Mouse (Mus musculus) embryonic facial prominence, embryonic 15.5 days (tissue): ENCODE measurements around the gene Zfp790. TPM values are rescaled to one million over a fixed set of nuclear protein-coding genes. Genes with fewer than 3 reads are reported as not detected.
"Not testable (repeated sequence)": the region's sequence is repeated elsewhere in the genome, so short reads cannot be mapped to it uniquely, and the experiment has no call there.

ENCODE experiments used
- ATAC-seq: fragments of 200-750 bp; cut with Nextera tagmentation; 2 replicates; pipeline ENCODE4 v1.8.0; 2017; ENCODE audit warnings: low read depth, moderate TSS enrichment; ENCODE audit not compliant: insufficient number of reproducible peaks, low FRiP score, low TSS enrichment
- H3K27ac ChIP-seq: fragments of 300-500 bp; sonication (generic); replicated peaks from 2 replicates; pipeline ENCODE4 v1.5.1; 2015; ENCODE audit warnings: mild to moderate bottlenecking, inconsistent platforms
- H3K27me3 ChIP-seq: fragments of 300-500 bp; sonication (generic); 2 replicates; pipeline ENCODE4 v1.6.1; 2015; ENCODE audit warnings: inconsistent platforms
- H3K36me3 ChIP-seq: fragments of 300-500 bp; sonication (generic); 2 replicates; pipeline ENCODE4 v1.6.1; 2015; ENCODE audit warnings: mild to moderate bottlenecking, inconsistent platforms
- H3K4me1 ChIP-seq: fragments of 300-500 bp; sonication (generic); 2 replicates; pipeline ENCODE4 v1.6.1; 2015; ENCODE audit warnings: inconsistent platforms
- H3K4me2 ChIP-seq: fragments of 300-500 bp; sonication (generic); replicated peaks from 2 replicates; pipeline ENCODE4 v1.6.1; 2015; ENCODE audit warnings: mild to moderate bottlenecking, inconsistent platforms
- H3K4me3 ChIP-seq: fragments of 300-500 bp; sonication (generic); replicated peaks from 2 replicates; pipeline ENCODE4 v1.5.1; 2015; ENCODE audit warnings: mild to moderate bottlenecking, inconsistent platforms
- H3K9ac ChIP-seq: fragments of 300-500 bp; sonication (generic); 2 replicates; pipeline ENCODE4 v1.6.1; 2015; ENCODE audit warnings: inconsistent platforms
- H3K9me3 ChIP-seq: fragments of 300-500 bp; sonication (generic); replicated peaks from 2 replicates; pipeline ENCODE4 v1.6.1; 2016; ENCODE audit warnings: inconsistent platforms
- WGBS: fragments of 180-500 bp; shearing (Covaris S2); methylation state at CpG from one replicate; pipeline ENCODE4 v1.1.7; 2015; 5-methylcytosine and 5-hydroxymethylcytosine counted together
- polyA plus RNA-seq: library from polyadenylated mRNA; unstranded; fragments of >200 nt; fragmentation: Nextera tagmentation; extraction: Ambion mirVana; gene quantifications from 2 replicates; pipeline ENCODE4 v1.2.1, GENCODE M21; 2015

Zfp790 gene
- polyA plus RNA-seq, 1 experiment from 2014 or later: 14.6 TPM

DNA sequence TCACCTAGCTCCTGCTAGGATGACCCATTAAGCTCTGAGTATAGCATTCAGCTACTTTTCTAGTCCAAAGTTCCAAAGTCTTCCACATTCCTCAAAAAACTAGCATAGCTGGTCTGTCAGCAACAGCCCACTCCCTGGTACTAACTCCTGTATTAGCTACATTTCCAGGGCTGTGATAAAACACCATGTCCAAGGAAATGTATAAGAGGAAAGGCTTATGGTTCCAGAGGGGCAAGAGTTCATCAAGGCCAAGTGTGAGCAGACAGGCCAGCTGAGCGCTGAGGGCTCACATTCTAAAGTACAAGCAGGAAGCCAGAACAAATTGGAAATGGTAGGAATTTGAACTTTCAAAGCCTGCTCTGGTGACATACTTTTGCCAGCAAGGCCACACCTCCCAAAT lies 26.2 kb downstream of the Zfp790 start:
- WGBS: 79% methylated on average over 1 of the region's 1 CpGs
- ATAC-seq: no peak
- peaks cover 3% of the 10 kb centered on the region; the same call in 1 of the 2 replicates for H3K4me1 ChIP-seq
- H3K9me3 ChIP-seq: no peaks in the 10 kb centered on the region
- H3K4me2 ChIP-seq: no peak overlapping the region
- H3K4me3 ChIP-seq: no peak overlapping the region
- H3K27ac ChIP-seq: no peak overlapping the region
- H3K27me3 ChIP-seq: no peaks in the 10 kb centered on the region
- H3K36me3 ChIP-seq: peaks cover 24% of the 10 kb centered on the region
- H3K9ac ChIP-seq: no peak overlapping the region

DNA sequence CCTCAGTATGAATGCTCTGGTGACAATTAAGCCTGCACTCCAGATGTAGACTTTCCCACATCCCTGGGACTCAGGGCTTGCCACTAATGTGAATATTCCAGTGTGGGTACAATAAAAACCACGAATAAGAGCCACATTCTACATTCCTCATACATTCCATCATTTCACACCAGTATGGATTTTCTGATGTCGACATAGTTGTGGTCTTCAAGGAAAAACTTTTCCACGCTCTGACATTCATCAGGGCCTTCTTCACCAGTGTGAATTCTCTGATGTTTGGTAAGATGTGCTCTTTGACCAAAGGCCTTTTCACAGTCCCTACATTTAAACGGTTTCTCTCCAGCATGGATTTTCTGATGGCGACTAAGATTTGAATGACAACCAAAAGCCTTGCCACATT lies 28.7 kb downstream of the Zfp790 start:
- no peak overlapping the region for H3K4me2 ChIP-seq
- H3K36me3 ChIP-seq: peaks cover 29% of the 10 kb centered on the region
- H3K4me1 ChIP-seq: peaks cover 3% of the 10 kb centered on the region; the same call in 1 of the 2 replicates
- H3K4me3 ChIP-seq: no peak overlapping the region
- H3K9me3 ChIP-seq: no peaks in the 10 kb centered on the region
- WGBS: 51% methylated on average over 5 of the region's 5 CpGs
- H3K27ac ChIP-seq: peak overlapping the region; percentile 39; the same call in 1 of the 2 replicates
- no peak overlapping the region for H3K9ac ChIP-seq
- ATAC-seq: peak; percentile 29; the same call in 1 of the 2 replicates
- H3K27me3 ChIP-seq: no peaks in the 10 kb centered on the region

DNA sequence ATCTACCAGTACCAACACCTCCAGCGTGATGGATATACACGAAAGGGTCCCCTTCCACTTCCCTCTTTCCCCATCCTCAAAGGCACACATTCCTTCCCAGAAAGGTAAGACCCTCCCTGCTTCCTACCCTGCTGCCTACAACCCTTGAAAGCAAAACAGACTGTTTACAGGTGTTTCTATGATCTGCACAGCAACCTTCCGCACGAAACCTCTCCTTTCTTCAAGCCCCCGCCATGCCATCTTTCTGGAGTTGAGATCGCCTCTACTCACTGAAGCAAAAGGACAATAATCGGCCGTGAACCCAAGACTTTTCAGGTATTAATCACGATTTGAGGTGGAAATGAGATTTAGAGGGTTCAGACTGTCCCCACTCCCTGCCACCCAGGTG lies 36.9 kb downstream of the Zfp790 start:
- H3K4me1 ChIP-seq: peaks cover 6% of the 10 kb centered on the region; the same call in 1 of the 2 replicates
- H3K9me3 ChIP-seq: no peaks in the 10 kb centered on the region
- H3K27me3 ChIP-seq: no peaks in the 10 kb centered on the region
- ATAC-seq: no peak
- H3K9ac ChIP-seq: peak overlapping the region; percentile 45
- peak overlapping the region; percentile 63 for H3K4me3 ChIP-seq
- H3K36me3 ChIP-seq: peaks cover 5% of the 10 kb centered on the region; the same call in 1 of the 2 replicates
- H3K4me2 ChIP-seq: peak overlapping the region; percentile 70
- WGBS: 55% methylated on average over 9 of the region's 9 CpGs
- no peak overlapping the region for H3K27ac ChIP-seq

DNA sequence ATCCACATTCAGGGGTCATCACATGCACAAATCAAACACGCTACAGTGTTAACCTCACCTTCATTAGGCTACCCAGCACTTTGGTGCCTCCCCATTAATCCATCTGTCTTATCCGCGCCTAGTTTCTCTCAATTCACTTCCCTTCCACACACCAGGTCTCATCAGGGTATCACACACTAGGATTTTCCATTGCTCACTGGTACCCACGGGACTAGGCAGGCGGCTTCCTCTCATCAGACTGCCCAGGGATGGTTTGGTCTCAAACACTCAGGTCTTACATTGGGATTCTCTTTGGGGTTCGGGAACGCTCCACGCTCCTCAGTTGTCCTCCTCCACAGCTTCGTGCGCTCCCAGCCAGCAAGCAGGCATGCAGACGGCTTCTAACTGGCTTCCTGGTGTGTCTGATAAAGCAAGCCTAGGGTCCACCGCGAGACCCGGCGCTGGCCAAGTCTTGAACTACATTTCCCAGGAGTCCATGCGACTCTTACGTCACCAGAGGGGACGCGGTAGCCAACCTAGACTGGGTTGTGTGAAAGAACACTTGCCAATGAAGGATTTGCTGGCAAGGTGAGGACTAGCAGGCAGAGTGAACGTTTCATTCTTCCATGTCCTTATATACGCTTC lies 37.4 kb downstream of the Zfp790 start, which contains the start of gene Zfp940:
TSS of gene Zfp940 (minus strand) at position 451 of the 624 bp plus-strand sequence.
- peaks cover 6% of the 10 kb centered on the region; the same call in 1 of the 2 replicates for H3K4me1 ChIP-seq
- peak within 1 kb of the TSS; percentile 45 for H3K9ac ChIP-seq
- no peak within 1 kb of the TSS for H3K27ac ChIP-seq
- H3K9me3 ChIP-seq: no peaks in the 10 kb centered on the region
- H3K4me2 ChIP-seq: peak within 1 kb of the TSS; percentile 70
- peak within 1 kb of the TSS; percentile 63 for H3K4me3 ChIP-seq
- peak; percentile 89 for ATAC-seq
- no peaks in the 10 kb centered on the region for H3K27me3 ChIP-seq
- H3K36me3 ChIP-seq: peaks cover 5% of the 10 kb centered on the region; the same call in 1 of the 2 replicates
- WGBS: 1% methylated on average over 21 of the region's 21 CpGs

DNA sequence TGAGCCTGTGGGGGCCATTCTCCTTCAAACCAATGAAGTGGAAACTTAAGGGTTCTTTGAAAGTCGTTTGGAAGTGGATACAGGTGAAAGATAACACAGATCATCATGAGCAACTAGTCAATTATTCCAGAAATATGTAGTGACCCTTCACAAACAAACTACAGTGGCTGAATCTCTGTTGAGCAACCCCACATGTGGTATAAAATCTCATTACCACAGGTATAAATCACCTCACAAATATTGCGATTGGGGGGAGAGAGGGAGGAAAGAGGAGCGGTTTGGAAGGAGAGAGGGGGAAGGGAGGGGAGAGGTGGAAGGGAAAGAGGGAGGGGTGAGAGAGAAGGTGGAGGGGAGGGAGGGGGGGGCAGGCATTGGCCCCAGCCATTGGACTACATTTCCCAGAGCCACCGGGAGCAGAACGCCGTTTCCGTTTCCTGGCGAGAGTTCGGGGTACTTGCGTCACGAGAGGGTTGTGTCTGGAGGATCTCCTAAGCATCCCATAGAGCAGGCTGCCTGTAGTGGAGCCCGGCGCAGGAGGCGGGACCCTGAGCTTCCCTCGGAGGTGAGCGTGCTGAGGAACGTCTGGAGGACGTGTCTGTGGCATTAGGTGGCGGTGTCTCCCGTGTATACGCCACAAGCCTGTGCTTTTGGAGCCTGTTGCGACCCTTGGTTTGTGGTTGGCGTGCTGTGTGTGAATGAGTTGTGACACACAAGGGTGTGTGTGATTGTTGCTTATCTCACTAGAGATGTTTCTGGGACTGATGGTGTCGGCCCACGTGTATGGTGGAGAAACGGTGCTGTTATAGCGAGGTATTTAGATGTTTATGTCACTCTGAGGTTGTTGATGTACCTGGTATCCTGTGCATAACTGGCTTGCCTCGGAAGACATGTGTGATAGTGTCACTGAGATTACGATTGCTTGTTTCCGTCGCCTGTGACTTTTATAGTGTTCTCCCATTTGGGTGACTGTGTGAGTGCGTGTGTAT lies 43.9 kb downstream of the Zfp790 start, which contains the start of gene Zfp420:
TSS of gene Zfp420 (plus strand) at position 448 of the 986 bp plus-strand sequence.
- WGBS: 5% methylated on average over 32 of the region's 32 CpGs
- Histone ChIP-seq H3K27ac (peak within 1 kb of the TSS; percentile 17; the same call in 1 of the 2 replicates), H3K27me3 (no peaks in the 10 kb centered on the region), H3K4me3 (peak within 1 kb of the TSS; percentile 67), H3K9me3 (no peaks in the 10 kb centered on the region), H3K4me2 (peak within 1 kb of the TSS; percentile 75), H3K4me1 (peaks cover 6% of the 10 kb centered on the region; the same call in 1 of the 2 replicates), H3K36me3 (no peaks in the 10 kb centered on the region), H3K9ac (peak within 1 kb of the TSS; percentile 64)
- ATAC-seq: peak; percentile 95

DNA sequence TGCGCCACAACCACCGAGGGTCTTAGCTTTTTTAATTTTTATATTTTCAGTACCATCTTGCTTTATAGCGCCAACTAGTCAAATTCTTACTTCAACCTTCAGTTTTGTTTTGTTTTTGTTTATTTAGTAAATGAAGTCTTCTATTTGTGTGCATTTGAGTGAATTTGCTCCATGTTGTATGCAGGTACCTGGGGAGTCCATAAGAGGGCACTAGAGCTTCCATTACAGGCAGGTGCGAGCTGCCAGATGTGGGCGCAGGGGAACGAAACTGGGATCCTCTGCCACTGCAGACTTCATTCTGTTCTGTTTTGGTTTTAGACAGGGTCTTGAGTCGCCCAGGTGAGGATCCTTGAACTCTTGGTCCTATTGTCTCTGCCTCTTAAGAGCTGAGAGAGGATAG lies 45.7 kb downstream of the Zfp790 start:
- Histone ChIP-seq H3K9ac (no peak overlapping the region), H3K27me3 (no peaks in the 10 kb centered on the region), H3K4me3 (no peak overlapping the region), H3K36me3 (no peaks in the 10 kb centered on the region), H3K27ac (no peak overlapping the region), H3K4me2 (no peak overlapping the region), H3K9me3 (no peaks in the 10 kb centered on the region), H3K4me1 (peaks cover 6% of the 10 kb centered on the region; the same call in 1 of the 2 replicates)
- 89% methylated on average over 7 of the region's 7 CpGs for whole genome bisulfite sequencing
- no peak for ATAC-seq

DNA sequence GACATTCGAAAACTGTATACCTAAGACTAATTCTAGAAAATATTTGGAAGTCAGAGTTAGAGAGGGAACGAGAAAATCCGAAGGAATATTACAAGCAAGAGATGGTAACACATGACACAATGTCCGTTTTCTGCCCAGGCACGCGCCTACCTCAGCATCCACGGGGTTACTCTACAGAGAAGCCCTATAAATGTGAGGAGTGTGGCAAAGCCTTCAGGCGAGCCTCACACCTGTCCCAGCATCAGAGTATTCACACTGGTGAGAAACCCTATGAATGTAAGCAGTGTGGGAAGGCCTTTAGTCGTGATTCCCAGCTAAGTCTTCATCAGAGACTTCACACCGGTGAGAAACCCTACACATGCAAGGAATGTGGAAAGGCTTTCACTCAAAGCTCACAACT lies 58.3 kb downstream of the Zfp790 start:
- H3K9ac ChIP-seq: no peak overlapping the region
- no peak overlapping the region for H3K4me3 ChIP-seq
- peaks cover 46% of the 10 kb centered on the region for H3K36me3 ChIP-seq
- no peak overlapping the region for H3K4me2 ChIP-seq
- no peaks in the 10 kb centered on the region for H3K4me1 ChIP-seq
- H3K9me3 ChIP-seq: peaks cover 30% of the 10 kb centered on the region
- no peak for ATAC-seq
- H3K27me3 ChIP-seq: no peaks in the 10 kb centered on the region
- WGBS: 91% methylated on average over 10 of the region's 10 CpGs
- no peak overlapping the region for H3K27ac ChIP-seq

DNA sequence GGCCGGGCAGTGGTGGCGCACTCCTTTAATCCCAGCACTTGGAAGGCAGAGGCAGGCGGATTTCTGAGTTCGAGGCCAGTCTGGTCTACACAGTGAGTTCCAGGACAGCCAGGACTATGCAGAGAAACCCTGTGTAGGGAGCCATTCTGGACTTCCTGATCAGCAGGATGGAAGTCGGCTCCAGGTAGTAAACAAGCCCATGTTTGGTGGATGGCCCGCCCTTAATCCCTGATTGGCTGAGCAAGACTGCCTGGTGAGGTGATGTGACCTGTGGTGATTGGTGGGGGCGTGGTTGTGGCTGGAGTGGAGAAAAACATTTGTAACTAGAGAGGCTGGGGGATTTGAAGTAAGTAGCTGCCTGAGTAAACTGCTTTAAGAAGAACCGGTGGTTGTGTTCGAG lies 61.6 kb downstream of the Zfp790 start:
- 93% methylated on average over 9 of the region's 9 CpGs for WGBS
- H3K27me3 ChIP-seq, H3K27ac ChIP-seq, H3K4me3 ChIP-seq, H3K9ac ChIP-seq, ATAC-seq, H3K4me1 ChIP-seq, H3K4me2 ChIP-seq: not testable (repeated sequence)
- peaks cover 30% of the 10 kb centered on the region for H3K9me3 ChIP-seq
- H3K36me3 ChIP-seq: peaks cover 36% of the 10 kb centered on the region

DNA sequence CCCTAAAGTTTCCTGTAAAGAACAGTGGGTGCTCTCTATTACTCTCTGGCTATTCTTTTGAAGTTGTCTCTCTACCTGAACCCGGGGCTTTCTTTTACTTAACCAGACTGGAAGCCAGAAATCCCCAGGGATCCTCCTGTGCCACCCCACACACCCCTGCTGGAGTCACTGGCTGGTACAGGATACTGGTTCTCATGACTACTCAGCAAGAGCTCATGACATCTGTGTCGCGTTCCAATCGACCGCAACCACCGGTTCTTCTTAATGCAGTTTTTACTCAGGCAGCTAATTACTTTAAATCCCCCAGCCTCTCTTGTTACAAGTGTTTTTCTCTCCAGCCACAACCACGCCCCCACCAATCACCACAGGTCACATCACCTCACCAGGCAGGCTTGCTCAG lies 64.1 kb downstream of the Zfp790 start:
- peaks cover 19% of the 10 kb centered on the region for H3K36me3 ChIP-seq
- no peak overlapping the region for H3K4me3 ChIP-seq
- peaks cover 25% of the 10 kb centered on the region for H3K9me3 ChIP-seq
- H3K4me2 ChIP-seq: no peak overlapping the region
- no peaks in the 10 kb centered on the region for H3K4me1 ChIP-seq
- WGBS: 28% methylated on average over 7 of the region's 7 CpGs
- peak; percentile 60; the same call in 1 of the 2 replicates for ATAC-seq
- no peaks in the 10 kb centered on the region for H3K27me3 ChIP-seq
- H3K9ac ChIP-seq: no peak overlapping the region
- no peak overlapping the region for H3K27ac ChIP-seq
